Mouse (Mus musculus) Muller cell, postnatal 12 days (primary cell): ENCODE data around the gene Cutc.

Source experiments
- DNase-seq: peaks from one replicate; pipeline ENCODE4 v3.0.0-alpha.2; 2015; ENCODE audit errors: inconsistent ontology term

Cutc gene

GRCm38 (mm10) chr19:43753226-43753835 is 535 bp downstream of the Cutc start:
- DNase-seq: peak; percentile 94

GRCm38 (mm10) chr19:43754237-43754636 is 1.4 kb downstream of the Cutc start:
- DNase-seq: no peak

- no peak for DNase-seq
Observed at GRCm38 (mm10) chr19:43754872-43755271, 2.1 kb downstream of the Cutc start.

- DNase-seq: peak; percentile 43
Observed at GRCm38 (mm10) chr19:43760504-43760903, 7.7 kb downstream of the Cutc start.

GRCm38 (mm10) chr19:43761543-43762256 is 8.9 kb downstream of the Cutc start:
- DNase-seq: no peak

GRCm38 (mm10) chr19:43762410-43762809 is 9.6 kb downstream of the Cutc start:
- DNase-seq: no peak

GRCm38 (mm10) chr19:43766451-43766850 is 13.7 kb downstream of the Cutc start:
- DNase-seq: no peak

GRCm38 (mm10) chr19:43767549-43768322 is 14.9 kb downstream of the Cutc start:
- no peak for DNase-seq

GRCm38 (mm10) chr19:43769366-43769960 is 16.7 kb downstream of the Cutc start:
- peak; percentile 36 for DNase-seq

GRCm38 (mm10) chr19:43770584-43770983 is 17.8 kb downstream of the Cutc start:
- no peak for DNase-seq

- DNase-seq: no peak
Observed at GRCm38 (mm10) chr19:43771499-43771969, 18.7 kb downstream of the Cutc start.

GRCm38 (mm10) chr19:43772311-43772710 is 19.5 kb downstream of the Cutc start:
- no peak for DNase-seq

GRCm38 (mm10) chr19:43775433-43775832 is 22.6 kb downstream of the Cutc start:
- no peak for DNase-seq

GRCm38 (mm10) chr19:43776561-43776960 is 23.8 kb downstream of the Cutc start:
- no peak for DNase-seq

- no peak for DNase-seq
Observed at GRCm38 (mm10) chr19:43777308-43777707, 24.5 kb downstream of the Cutc start.

GRCm38 (mm10) chr19:43780391-43780790 is 27.6 kb downstream of the Cutc start:
- DNase-seq: no peak

GRCm38 (mm10) chr19:43781980-43782379 is 29.2 kb downstream of the Cutc start, which contains the start of gene Abcc2:
Gene Abcc2 (plus strand): TSS chr19:43782192.
- no peak for DNase-seq

GRCm38 (mm10) chr19:43784761-43785160 is 32.0 kb downstream of the Cutc start:
- no peak for DNase-seq

GRCm38 (mm10) chr19:43786249-43787026 is 33.6 kb downstream of the Cutc start:
- no peak for DNase-seq

GRCm38 (mm10) chr19:43789817-43790216 is 37.0 kb downstream of the Cutc start:
- no peak for DNase-seq

GRCm38 (mm10) chr19:43792537-43792936 is 39.7 kb downstream of the Cutc start:
- no peak for DNase-seq
